Mouse (Mus musculus): ENCODE results near the gene Gsto2. TPM values are rescaled to one million over a fixed set of nuclear protein-coding genes. Genes with fewer than 3 reads are reported as not detected.

Gene Gsto2
- polyA plus RNA-seq, 1 experiment: 5.7 TPM

GRCm38 (mm10) chr19:47908961-47909371, 43.6 kb downstream of the Gsto2 start:
- H3K36me3 ChIP-seq (ENCODE audit: control insufficient read depth, insufficient read depth): peaks cover 31% of the 10 kb centered on the region
- H3K79me2 ChIP-seq (ENCODE audit: control insufficient read depth, insufficient read depth): peaks cover 87% of the 10 kb centered on the region
- H3K4me2 ChIP-seq (ENCODE audit: low read depth): no peak overlapping the region
- no peak for TF ChIP-seq POLR2A (IDR thresholded peaks at IDR 0.05; ENCODE audit: insufficient read length, low read depth)
- no peak for TF ChIP-seq MAX (IDR thresholded peaks at IDR 0.05; ENCODE audit: low read depth)
- no peak overlapping the region for H3K4me3 ChIP-seq
- H3K27me3 ChIP-seq (ENCODE audit: control insufficient read depth, insufficient read depth, insufficient read length): no peaks in the 10 kb centered on the region
- H3ac ChIP-seq (ENCODE audit: control insufficient read depth, insufficient read length): no peak overlapping the region

- Histone ChIP-seq H3K27me3 (ENCODE audit: control insufficient read depth, insufficient read depth, insufficient read length) (no peaks in the 10 kb centered on the region), H3K4me3 (no peak overlapping the region), H3ac (ENCODE audit: control insufficient read depth, insufficient read length) (no peak overlapping the region), H3K79me2 (ENCODE audit: control insufficient read depth, insufficient read depth) (peaks cover 87% of the 10 kb centered on the region), H3K36me3 (ENCODE audit: control insufficient read depth, insufficient read depth) (peaks cover 31% of the 10 kb centered on the region), H3K4me2 (ENCODE audit: low read depth) (peak overlapping the region; percentile 55)
- TF ChIP-seq E2F4 (IDR thresholded peaks at IDR 0.05; ENCODE audit: insufficient read depth) (no peak), POLR2AphosphoS2 (IDR thresholded peaks at IDR 0.05; ENCODE audit: insufficient read length, low read depth) (no peak), MAX (IDR thresholded peaks at IDR 0.05; ENCODE audit: low read depth) (no peak), REST (IDR thresholded peaks at IDR 0.05; ENCODE audit: insufficient read depth, insufficient read length) (no peak), MYOD1 (IDR thresholded peaks at IDR 0.05; ENCODE audit: control insufficient read depth in 1 of 3, insufficient read length in 2 of 3, low read depth in 2 of 3) (no peak), USF1 (IDR thresholded peaks at IDR 0.05; ENCODE audit: low read depth) (no peak), TCF3 (IDR thresholded peaks at IDR 0.05; ENCODE audit: insufficient read length, low read depth) (no peak), CEBPB (IDR thresholded peaks at IDR 0.05; ENCODE audit: insufficient read depth, poor library complexity, severe bottlenecking) (no peak), MYOG (IDR thresholded peaks at IDR 0.05; ENCODE audit: control insufficient read depth in 1 of 3, insufficient read depth in 1 of 3, insufficient read length in 2 of 3, low read depth in 2 of 3) (no peak), SRF (IDR thresholded peaks at IDR 0.05; ENCODE audit: control insufficient read depth, insufficient read length, low read depth) (no peak), POLR2A (IDR thresholded peaks at IDR 0.05; ENCODE audit: insufficient read length, low read depth) (no peak), TCF12 (IDR thresholded peaks at IDR 0.05; ENCODE audit: insufficient read depth, poor library complexity, severe bottlenecking) (no peak)
These were observed 44.2 kb downstream of the Gsto2 start for GRCm38 (mm10) chr19:47909387-47910116.

GRCm38 (mm10) chr19:47910117-47910618, 44.8 kb downstream of the Gsto2 start:
- Histone ChIP-seq H3K27me3 (ENCODE audit: control insufficient read depth, insufficient read depth, insufficient read length) (no peaks in the 10 kb centered on the region), H3K36me3 (ENCODE audit: control insufficient read depth, insufficient read depth) (peaks cover 31% of the 10 kb centered on the region)

GRCm38 (mm10) chr19:47910751-47911150, 45.4 kb downstream of the Gsto2 start:
- no peak for TF ChIP-seq MAX (IDR thresholded peaks at IDR 0.05; ENCODE audit: low read depth)
- TF ChIP-seq SRF (IDR thresholded peaks at IDR 0.05; ENCODE audit: control insufficient read depth, insufficient read length, low read depth): no peak
- no peak for TF ChIP-seq MYOD1 (IDR thresholded peaks at IDR 0.05; ENCODE audit: control insufficient read depth in 1 of 3, insufficient read length in 2 of 3, low read depth in 2 of 3)
- TF ChIP-seq POLR2A (IDR thresholded peaks at IDR 0.05; ENCODE audit: insufficient read length, low read depth): no peak
- TF ChIP-seq CEBPB (IDR thresholded peaks at IDR 0.05; ENCODE audit: insufficient read depth, poor library complexity, severe bottlenecking): no peak
- no peak for TF ChIP-seq MYOG (IDR thresholded peaks at IDR 0.05; ENCODE audit: control insufficient read depth in 1 of 3, insufficient read depth in 1 of 3, insufficient read length in 2 of 3, low read depth in 2 of 3)
- no peak for TF ChIP-seq TCF3 (IDR thresholded peaks at IDR 0.05; ENCODE audit: insufficient read length, low read depth)
- TF ChIP-seq E2F4 (IDR thresholded peaks at IDR 0.05; ENCODE audit: insufficient read depth): no peak
- no peak for TF ChIP-seq USF1 (IDR thresholded peaks at IDR 0.05; ENCODE audit: low read depth)
- TF ChIP-seq REST (IDR thresholded peaks at IDR 0.05; ENCODE audit: insufficient read depth, insufficient read length): no peak
- TF ChIP-seq POLR2AphosphoS2 (IDR thresholded peaks at IDR 0.05; ENCODE audit: insufficient read length, low read depth): no peak
- no peak for TF ChIP-seq TCF12 (IDR thresholded peaks at IDR 0.05; ENCODE audit: insufficient read depth, poor library complexity, severe bottlenecking)
- no peak overlapping the region for H3ac ChIP-seq (ENCODE audit: control insufficient read depth, insufficient read length)
- no peak overlapping the region for H3K4me3 ChIP-seq
- H3K79me2 ChIP-seq (ENCODE audit: control insufficient read depth, insufficient read depth): peaks cover 89% of the 10 kb centered on the region
- no peaks in the 10 kb centered on the region for H3K27me3 ChIP-seq (ENCODE audit: control insufficient read depth, insufficient read depth, insufficient read length)
- H3K4me2 ChIP-seq (ENCODE audit: low read depth): peak overlapping the region; percentile 55
- peaks cover 31% of the 10 kb centered on the region for H3K36me3 ChIP-seq (ENCODE audit: control insufficient read depth, insufficient read depth)

More at GRCm38 (mm10) chr19:47910117-47910618, 44.8 kb downstream of the Gsto2 start:
- TF ChIP-seq MYOD1 (IDR thresholded peaks at IDR 0.05; ENCODE audit: control insufficient read depth in 1 of 3, insufficient read length in 2 of 3, low read depth in 2 of 3): no peak
- TF ChIP-seq POLR2A (IDR thresholded peaks at IDR 0.05; ENCODE audit: insufficient read length, low read depth): no peak
- no peak for TF ChIP-seq USF1 (IDR thresholded peaks at IDR 0.05; ENCODE audit: low read depth)
- no peak for TF ChIP-seq REST (IDR thresholded peaks at IDR 0.05; ENCODE audit: insufficient read depth, insufficient read length)
- TF ChIP-seq SRF (IDR thresholded peaks at IDR 0.05; ENCODE audit: control insufficient read depth, insufficient read length, low read depth): no peak
- no peak for TF ChIP-seq E2F4 (IDR thresholded peaks at IDR 0.05; ENCODE audit: insufficient read depth)
- no peak for TF ChIP-seq TCF3 (IDR thresholded peaks at IDR 0.05; ENCODE audit: insufficient read length, low read depth)
- no peak for TF ChIP-seq MAX (IDR thresholded peaks at IDR 0.05; ENCODE audit: low read depth)
- TF ChIP-seq TCF12 (IDR thresholded peaks at IDR 0.05; ENCODE audit: insufficient read depth, poor library complexity, severe bottlenecking): no peak
- TF ChIP-seq CEBPB (IDR thresholded peaks at IDR 0.05; ENCODE audit: insufficient read depth, poor library complexity, severe bottlenecking): no peak
- Histone ChIP-seq H3ac (ENCODE audit: control insufficient read depth, insufficient read length) (no peak overlapping the region), H3K79me2 (ENCODE audit: control insufficient read depth, insufficient read depth) (peaks cover 89% of the 10 kb centered on the region), H3K4me2 (ENCODE audit: low read depth) (peak overlapping the region; percentile 55), H3K4me3 (no peak overlapping the region)

All from myocyte (in vitro differentiated cells).